Mouse (Mus musculus) limb, embryonic 11.5 days (tissue): Measurements from ENCODE around the gene Ooep. TPM values are rescaled to one million over a fixed set of nuclear protein-coding genes. Genes with fewer than 3 reads are reported as not detected.

ENCODE experiments used
- ATAC-seq: fragments of 200-750 bp; cut with Nextera tagmentation; 2 replicates; pipeline ENCODE4 v1.8.0; 2017; ENCODE audit warnings: low read depth; ENCODE audit not compliant: insufficient number of reproducible peaks, low FRiP score, low TSS enrichment
- DNase-seq: peaks from one replicate; pipeline ENCODE4 v3.0.0-alpha.2; 2015; ENCODE audit warnings: low spot score
- H3K27ac ChIP-seq: fragments of 300-500 bp; sonication (generic); replicated peaks from 2 replicates; pipeline ENCODE4 v1.5.1; 2014; ENCODE audit warnings: low read depth, mild to moderate bottlenecking, low read length
- H3K27me3 ChIP-seq: fragments of 300-500 bp; sonication (generic); 2 replicates; pipeline ENCODE4 v1.6.1; 2014; ENCODE audit warnings: mild to moderate bottlenecking, low read length, mixed read lengths; ENCODE audit not compliant: control insufficient read depth, insufficient read depth
- H3K36me3 ChIP-seq: fragments of 300-500 bp; sonication (generic); 2 replicates; pipeline ENCODE4 v1.6.1; 2014; ENCODE audit warnings: mild to moderate bottlenecking, low read length, moderate library complexity, mixed read lengths; ENCODE audit not compliant: control insufficient read depth, insufficient read depth
- H3K4me1 ChIP-seq: fragments of 300-500 bp; sonication (generic); 2 replicates; pipeline ENCODE4 v1.6.1; 2014; ENCODE audit warnings: low read length, mixed read lengths; ENCODE audit not compliant: control insufficient read depth, insufficient read depth
- H3K4me2 ChIP-seq: fragments of 300-500 bp; sonication (generic); 2 replicates; pipeline ENCODE4 v1.6.1; 2014; ENCODE audit warnings: low read depth, mild to moderate bottlenecking, moderate library complexity; ENCODE audit not compliant: severe bottlenecking
- H3K4me3 ChIP-seq: fragments of 300-500 bp; sonication (generic); 2 replicates; pipeline ENCODE4 v1.5.1; 2014; ENCODE audit warnings: low read depth, low read length
- H3K9ac ChIP-seq: fragments of 300-500 bp; sonication (generic); 2 replicates; pipeline ENCODE4 v1.6.1; 2014; ENCODE audit warnings: mild to moderate bottlenecking, low read length
- H3K9me3 ChIP-seq: fragments of 300-500 bp; sonication (generic); 2 replicates; pipeline ENCODE4 v1.6.1; 2016; ENCODE audit warnings: low read length; ENCODE audit not compliant: control insufficient read depth
- WGBS: fragments of 180-500 bp; shearing (Covaris S2); extraction: QIAGEN DNeasy Blood & Tissue Kit; methylation state at CpG from one replicate; pipeline ENCODE4 v1.1.7; 2014; 5-methylcytosine and 5-hydroxymethylcytosine counted together
- polyA plus RNA-seq: library from polyadenylated mRNA; unstranded; fragments of >200 nt; fragmentation: Nextera tagmentation; extraction: Ambion mirVana; gene quantifications from 2 replicates; pipeline ENCODE4 v1.2.1, GENCODE M21; 2014

Ooep gene
- polyA plus RNA-seq, 1 experiment from 2014 or later: 1.5 TPM

DNA sequence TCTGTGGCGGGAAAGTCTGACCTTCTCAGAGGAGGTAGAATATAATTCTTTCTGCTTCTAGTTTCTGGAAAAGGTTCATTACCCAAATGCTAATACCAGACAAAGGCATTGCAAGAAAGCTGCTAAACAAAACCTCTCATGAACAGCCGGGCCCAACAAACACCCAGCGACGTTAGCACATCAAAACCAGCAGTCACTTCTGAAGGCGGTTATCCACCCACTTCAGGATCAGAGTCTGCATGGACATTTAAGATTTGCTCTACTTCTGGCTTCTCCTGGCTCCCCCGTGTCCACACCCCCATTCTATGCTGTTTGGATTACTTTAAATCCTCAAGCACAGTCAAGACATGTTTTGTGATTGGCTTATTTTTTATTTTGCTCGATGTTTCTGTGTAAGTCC, 16.1 kb upstream of the Ooep start:
- ATAC-seq: no peak
- Histone ChIP-seq H3K27me3 (peaks cover 37% of the 10 kb centered on the region), H3K27ac (no peak overlapping the region), H3K9ac (no peak overlapping the region), H3K9me3 (no peaks in the 10 kb centered on the region), H3K4me3 (no peak overlapping the region), H3K4me1 (no peaks in the 10 kb centered on the region), H3K4me2 (no peak overlapping the region), H3K36me3 (no peaks in the 10 kb centered on the region)
- 60% methylated on average over 7 of the region's 7 CpGs for WGBS
- DNase-seq: no peak

- Histone ChIP-seq H3K9me3 (no peaks in the 10 kb centered on the region), H3K4me3 (no peak overlapping the region), H3K27me3 (peaks cover 37% of the 10 kb centered on the region), H3K9ac (no peak overlapping the region), H3K4me1 (no peaks in the 10 kb centered on the region), H3K27ac (no peak overlapping the region), H3K4me2 (no peak overlapping the region), H3K36me3 (no peaks in the 10 kb centered on the region)
- no peak for ATAC-seq
- no peak for DNase-seq
- 80% methylated on average over 10 of the region's 10 CpGs for WGBS
Observed at GRCm38 (mm10) chr9:78393741-78394140, 15.2 kb upstream of the Ooep start.

GRCm38 (mm10) chr9:78389981-78390380, 11.5 kb upstream of the Ooep start:
- H3K36me3 ChIP-seq: no peaks in the 10 kb centered on the region
- no peak overlapping the region for H3K9ac ChIP-seq
- 49% methylated on average over 5 of the region's 5 CpGs for WGBS
- no peaks in the 10 kb centered on the region for H3K4me1 ChIP-seq
- H3K4me3 ChIP-seq: no peak overlapping the region
- H3K4me2 ChIP-seq: no peak overlapping the region
- ATAC-seq (no peak), DNase-seq (no peak)
- H3K9me3 ChIP-seq: no peaks in the 10 kb centered on the region
- no peak overlapping the region for H3K27ac ChIP-seq
- H3K27me3 ChIP-seq: peaks cover 14% of the 10 kb centered on the region

- H3K4me1 ChIP-seq: no peaks in the 10 kb centered on the region
- H3K27ac ChIP-seq: no peak overlapping the region
- H3K9me3 ChIP-seq: no peaks in the 10 kb centered on the region
- H3K4me3 ChIP-seq: no peak overlapping the region
- 86% methylated on average over 7 of the region's 7 CpGs for WGBS
- no peak overlapping the region for H3K9ac ChIP-seq
- ATAC-seq (no peak), DNase-seq (no peak)
- no peaks in the 10 kb centered on the region for H3K36me3 ChIP-seq
- H3K27me3 ChIP-seq: no peaks in the 10 kb centered on the region
- no peak overlapping the region for H3K4me2 ChIP-seq
Observed at GRCm38 (mm10) chr9:78386947-78387346, 8.4 kb upstream of the Ooep start.

DNA sequence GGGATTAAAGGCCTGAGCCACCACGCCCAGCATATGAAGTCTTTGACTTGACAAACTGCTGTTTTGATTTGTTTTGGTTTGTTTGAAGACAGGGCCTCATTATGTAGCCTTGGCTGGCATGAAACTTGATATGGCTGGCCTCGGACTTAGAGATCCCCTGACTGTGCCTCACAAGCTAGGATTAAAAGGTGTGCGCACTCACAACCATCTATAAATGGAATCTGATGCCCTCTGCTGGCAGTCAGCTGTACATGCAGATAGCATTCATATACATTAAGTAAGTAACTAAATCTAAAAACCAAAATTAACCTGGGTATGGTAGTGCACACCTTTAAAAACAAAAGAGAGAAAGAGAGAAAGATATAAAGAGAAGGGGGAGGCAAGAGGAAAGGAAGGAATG, 7.4 kb upstream of the Ooep start:
- Histone ChIP-seq H3K9ac (no peak overlapping the region), H3K4me3 (no peak overlapping the region), H3K9me3 (no peaks in the 10 kb centered on the region), H3K27ac (no peak overlapping the region), H3K27me3 (no peaks in the 10 kb centered on the region), H3K4me2 (no peak overlapping the region), H3K4me1 (no peaks in the 10 kb centered on the region), H3K36me3 (no peaks in the 10 kb centered on the region)
- 45% methylated on average over 3 of the region's 3 CpGs for WGBS
- ATAC-seq: no peak
- no peak for DNase-seq

- Histone ChIP-seq H3K4me3 (no peak overlapping the region; the same call in 1 of the 2 replicates), H3K9ac (no peak overlapping the region), H3K36me3 (no peaks in the 10 kb centered on the region), H3K4me2 (peak overlapping the region; percentile 65; the same call in 1 of the 2 replicates), H3K27ac (no peak overlapping the region), H3K9me3 (no peaks in the 10 kb centered on the region), H3K27me3 (no peaks in the 10 kb centered on the region), H3K4me1 (peaks cover 3% of the 10 kb centered on the region; the same call in 1 of the 2 replicates)
- ATAC-seq (no peak), DNase-seq (peak; percentile 22)
- 38% methylated on average over 8 of the region's 8 CpGs for WGBS
Observed at GRCm38 (mm10) chr9:78377546-78377945, 979 bp downstream of the Ooep start.

DNA sequence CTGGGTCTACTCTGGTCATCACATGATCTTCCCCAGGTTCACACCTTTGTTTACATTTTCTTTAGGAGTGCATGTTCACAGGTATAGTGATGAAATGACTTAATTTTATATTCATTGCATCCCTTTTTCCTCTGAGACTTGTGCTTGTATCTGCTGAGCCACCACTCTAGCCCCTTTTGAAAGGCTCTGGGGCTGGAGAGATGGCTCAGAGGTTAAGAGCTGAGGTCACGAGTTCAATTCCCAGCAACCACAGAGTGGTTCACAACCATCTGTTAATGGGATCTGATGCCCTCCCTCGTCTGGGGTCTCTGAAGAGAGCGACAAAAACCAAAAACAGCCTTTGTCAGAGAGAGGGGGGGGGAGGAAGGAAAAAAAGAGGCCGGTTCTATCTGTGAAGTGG, 3.0 kb downstream of the Ooep start:
- Histone ChIP-seq H3K9ac (no peak overlapping the region), H3K9me3 (no peaks in the 10 kb centered on the region), H3K4me3 (no peak overlapping the region), H3K4me2 (no peak overlapping the region), H3K36me3 (no peaks in the 10 kb centered on the region), H3K4me1 (peaks cover 3% of the 10 kb centered on the region; the same call in 1 of the 2 replicates), H3K27me3 (no peaks in the 10 kb centered on the region), H3K27ac (no peak overlapping the region)
- 59% methylated on average over 4 of the region's 4 CpGs for WGBS
- ATAC-seq: no peak
- no peak for DNase-seq

DNA sequence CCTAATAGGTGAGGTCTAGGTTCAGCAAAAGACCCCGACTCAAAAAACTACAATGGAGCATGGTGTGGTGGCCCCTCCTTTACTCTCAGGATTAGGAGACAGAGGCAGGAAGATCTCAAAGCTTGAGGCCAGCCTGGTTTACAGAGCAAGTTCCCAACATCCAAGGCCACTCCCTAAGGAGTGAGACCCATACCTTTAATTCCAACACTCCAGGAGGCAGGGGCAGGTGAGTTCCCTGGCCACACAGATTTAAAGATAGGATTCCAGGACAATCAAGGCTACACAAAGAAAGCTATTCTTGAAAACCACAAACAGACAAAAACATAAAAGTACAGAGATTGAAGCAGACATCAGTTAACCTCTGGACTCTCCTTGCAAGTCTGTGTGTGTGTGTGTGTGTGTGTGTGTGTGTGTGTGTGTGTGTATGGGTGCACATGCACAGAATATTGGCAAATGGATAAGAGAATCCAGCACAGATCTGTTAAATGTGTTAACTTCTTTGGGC, 3.6 kb downstream of the Ooep start:
- ATAC-seq (no peak), DNase-seq (no peak)
- H3K4me3 ChIP-seq: no peak overlapping the region
- H3K4me1 ChIP-seq: peaks cover 3% of the 10 kb centered on the region; the same call in 1 of the 2 replicates
- H3K9ac ChIP-seq: no peak overlapping the region
- no peaks in the 10 kb centered on the region for H3K9me3 ChIP-seq
- H3K27me3 ChIP-seq: no peaks in the 10 kb centered on the region
- no peak overlapping the region for H3K27ac ChIP-seq
- WGBS: 85% methylated on average over 1 of the region's 1 CpGs
- H3K36me3 ChIP-seq: no peaks in the 10 kb centered on the region
- no peak overlapping the region for H3K4me2 ChIP-seq

DNA sequence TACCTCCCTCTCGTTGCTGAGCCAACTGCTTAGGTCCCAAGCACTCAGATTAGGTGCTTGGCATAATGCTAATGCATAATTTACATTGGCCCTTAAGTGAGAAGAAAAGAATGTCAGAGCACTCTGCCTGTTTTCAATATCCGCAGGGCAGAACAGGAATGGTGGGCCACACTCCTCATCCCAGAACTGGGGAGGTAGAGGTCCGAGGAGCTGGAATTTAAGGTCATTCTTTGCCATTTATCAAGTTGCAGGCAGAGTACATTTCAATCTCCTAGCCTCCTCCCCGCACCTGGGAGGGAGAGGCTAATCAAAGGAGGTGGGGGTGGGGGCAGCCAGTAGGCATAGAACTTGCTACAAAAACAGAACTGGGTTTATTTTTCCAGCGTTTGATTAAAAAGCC, 4.1 kb downstream of the Ooep start:
- Histone ChIP-seq H3K4me3 (no peak overlapping the region), H3K4me1 (peaks cover 3% of the 10 kb centered on the region; the same call in 1 of the 2 replicates), H3K9ac (no peak overlapping the region), H3K9me3 (no peaks in the 10 kb centered on the region), H3K4me2 (no peak overlapping the region), H3K27ac (no peak overlapping the region), H3K27me3 (no peaks in the 10 kb centered on the region), H3K36me3 (no peaks in the 10 kb centered on the region)
- no peak for DNase-seq
- no peak for ATAC-seq
- WGBS: 38% methylated on average over 5 of the region's 5 CpGs
